Mouse (Mus musculus) heart, adult 18-20 months (tissue): ENCODE measurements around the gene Rplp1. TPM values are rescaled to one million over a fixed set of nuclear protein-coding genes. Genes with fewer than 3 reads are reported as not detected.

Experiments used
- DNase-seq, 2 experiments: peaks; one replicate each; pipeline ENCODE4 v3.0.0; 2021 to 2022; ENCODE audit warnings: mixed read lengths in 1 of 2
- long read RNA-seq, 2 experiments: library from polyadenylated mRNA; stranded (forward); transcript quantifications; one replicate each; pipeline ENCODE4 v2.0.0; 2021
- total RNA-seq, 2 experiments: library from RNA; stranded (reverse); gene quantifications; 2 replicates each; pipeline ENCODE4 v1.2.3; 2021

The Rplp1 gene
- 1,000 to 10,000 TPM; 1,497 to 1,660 TPM for total RNA-seq
- long read RNA-seq, experiment 1, transcript Rplp1-201 (3 exons, 499 nt) = major isoform, 267 of 286 reads
- long read RNA-seq, experiment 1, partial matches to known transcripts = 18 of 286 reads
- long read RNA-seq, experiment 1, other reads (novel, unspliced or antisense) = 1 of 286 reads
- long read RNA-seq, experiment 2, transcript Rplp1-201 (3 exons, 499 nt) = major isoform, 249 of 272 reads
- long read RNA-seq, experiment 2, partial matches to known transcripts = 22 of 272 reads
- long read RNA-seq, experiment 2, other reads (novel, unspliced or antisense) = 1 of 272 reads

GRCm38 (mm10) chr9:61914203-61914916 lies at the start of gene Rplp1:
TSS of gene Rplp1 (minus strand) at chr9:61914542.
- DNase-seq = peak; percentile 98

- DNase-seq = no peak
Measured at GRCm38 (mm10) chr9:61963356-61963755, 49.0 kb upstream of the Rplp1 start.

- DNase-seq = no peak
Measured at GRCm38 (mm10) chr9:61961181-61961580, 46.8 kb upstream of the Rplp1 start.

- DNase-seq = peak; percentile 42 to 71
Measured at GRCm38 (mm10) chr9:61960753-61961152, 46.4 kb upstream of the Rplp1 start.

- DNase-seq = no peak
Measured at GRCm38 (mm10) chr9:61959921-61960569, 45.7 kb upstream of the Rplp1 start.

GRCm38 (mm10) chr9:61954707-61955106 lies 40.4 kb upstream of the Rplp1 start:
- DNase-seq = no peak

- DNase-seq = no peak
Measured at GRCm38 (mm10) chr9:61952241-61952640, 37.9 kb upstream of the Rplp1 start.

- peak; percentile 81 to 82 for DNase-seq
Measured at GRCm38 (mm10) chr9:61947402-61948346, 33.3 kb upstream of the Rplp1 start.

GRCm38 (mm10) chr9:61946623-61947401 lies 32.5 kb upstream of the Rplp1 start, which contains the start of gene Kif23:
TSS of gene Kif23 (minus strand) at chr9:61946774.
- peak; percentile 97 for DNase-seq

GRCm38 (mm10) chr9:61945973-61946611 lies 31.8 kb upstream of the Rplp1 start:
- peak; percentile 24 to 25 for DNase-seq

GRCm38 (mm10) chr9:61941054-61941453 lies 26.7 kb upstream of the Rplp1 start:
- DNase-seq = no peak

- no peak for DNase-seq
Measured at GRCm38 (mm10) chr9:61933333-61933732, 19.0 kb upstream of the Rplp1 start.

GRCm38 (mm10) chr9:61932009-61932408 lies 17.7 kb upstream of the Rplp1 start:
- no peak for DNase-seq

GRCm38 (mm10) chr9:61925086-61925660 lies 10.8 kb upstream of the Rplp1 start:
- DNase-seq = no peak

GRCm38 (mm10) chr9:61920331-61920730 lies 6.0 kb upstream of the Rplp1 start:
- DNase-seq = no peak

- DNase-seq = no peak
Measured at GRCm38 (mm10) chr9:61919464-61919863, 5.1 kb upstream of the Rplp1 start.

GRCm38 (mm10) chr9:61917436-61917835 lies 3.1 kb upstream of the Rplp1 start:
- DNase-seq = no peak

- no peak for DNase-seq
Measured at GRCm38 (mm10) chr9:61916986-61917385, 2.6 kb upstream of the Rplp1 start.

- no peak for DNase-seq
Measured at GRCm38 (mm10) chr9:61915393-61916005, 1.2 kb upstream of the Rplp1 start.

GRCm38 (mm10) chr9:61914917-61915300 lies 567 bp upstream of the Rplp1 start:
- DNase-seq = no peak
